Mouse (Mus musculus) urinary bladder, postnatal 25 days (tissue): ENCODE results near the gene Fosl2.

ENCODE experiments used
- DNase-seq: peaks from one replicate; pipeline ENCODE4 v3.0.0; 2022; ENCODE audit warnings: low spot score

The Fosl2 gene

GRCm38 (mm10) chr5:32134051-32134732, 1.4 kb upstream of the Fosl2 start:
- peak; percentile 58 for DNase-seq

GRCm38 (mm10) chr5:32134903-32135335, 682 bp upstream of the Fosl2 start:
- DNase-seq, result peak; percentile 71

- peak; percentile 74 for DNase-seq
Measured at GRCm38 (mm10) chr5:32136301-32136863, 781 bp downstream of the Fosl2 start.

GRCm38 (mm10) chr5:32137106-32137522, 1.5 kb downstream of the Fosl2 start:
- no peak for DNase-seq

- peak; percentile 40 for DNase-seq
Measured at GRCm38 (mm10) chr5:32138446-32139195, 3.0 kb downstream of the Fosl2 start.

GRCm38 (mm10) chr5:32139516-32140037, 4.0 kb downstream of the Fosl2 start:
- peak; percentile 56 for DNase-seq

- no peak for DNase-seq
Measured at GRCm38 (mm10) chr5:32141899-32142298, 6.3 kb downstream of the Fosl2 start.

GRCm38 (mm10) chr5:32143433-32143970, 7.9 kb downstream of the Fosl2 start:
- no peak for DNase-seq

- DNase-seq, result no peak
Measured at GRCm38 (mm10) chr5:32146281-32146680, 10.7 kb downstream of the Fosl2 start.

- no peak for DNase-seq
Measured at GRCm38 (mm10) chr5:32148593-32148992, 13.0 kb downstream of the Fosl2 start.

- no peak for DNase-seq
Measured at GRCm38 (mm10) chr5:32151244-32151643, 15.6 kb downstream of the Fosl2 start.

GRCm38 (mm10) chr5:32152725-32153417, 17.3 kb downstream of the Fosl2 start:
- no peak for DNase-seq

- no peak for DNase-seq
Measured at GRCm38 (mm10) chr5:32153418-32153740, 17.8 kb downstream of the Fosl2 start.

- no peak for DNase-seq
Measured at GRCm38 (mm10) chr5:32153791-32154490, 18.3 kb downstream of the Fosl2 start.

- DNase-seq, result no peak
Measured at GRCm38 (mm10) chr5:32154931-32155688, 19.5 kb downstream of the Fosl2 start.

- no peak for DNase-seq
Measured at GRCm38 (mm10) chr5:32155927-32156326, 20.3 kb downstream of the Fosl2 start.

GRCm38 (mm10) chr5:32163478-32164043, 28.0 kb downstream of the Fosl2 start:
- no peak for DNase-seq

- no peak for DNase-seq
Measured at GRCm38 (mm10) chr5:32172188-32172587, 36.6 kb downstream of the Fosl2 start.

GRCm38 (mm10) chr5:32176800-32177199, 41.2 kb downstream of the Fosl2 start:
- no peak for DNase-seq

- DNase-seq, result no peak
Measured at GRCm38 (mm10) chr5:32177737-32178136, 42.1 kb downstream of the Fosl2 start.
